Mouse (Mus musculus): ENCODE results near the gene Arpc1a.

The Arpc1a gene

DNA sequence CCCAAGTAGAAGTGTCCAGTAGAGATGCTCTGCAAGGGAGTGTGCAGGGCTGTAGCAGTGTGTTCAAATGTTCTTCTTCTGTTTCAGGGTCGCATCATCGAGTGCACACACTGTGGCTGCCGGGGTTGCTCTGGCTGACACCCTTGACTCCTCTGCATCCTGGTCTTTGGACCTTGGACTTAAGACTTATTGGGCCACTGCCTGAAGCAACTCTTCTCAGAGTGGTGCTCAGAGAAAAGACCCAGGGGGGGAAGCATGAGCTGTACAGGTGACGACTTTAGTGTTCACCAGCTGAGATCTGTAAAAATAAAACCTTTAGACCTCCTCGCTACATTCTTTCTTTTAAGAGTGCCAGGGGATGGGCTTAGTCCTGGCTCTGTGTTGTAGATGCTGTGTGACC, 64.1 kb downstream of the Arpc1a start:
- DNase-seq, result no peak

DNA sequence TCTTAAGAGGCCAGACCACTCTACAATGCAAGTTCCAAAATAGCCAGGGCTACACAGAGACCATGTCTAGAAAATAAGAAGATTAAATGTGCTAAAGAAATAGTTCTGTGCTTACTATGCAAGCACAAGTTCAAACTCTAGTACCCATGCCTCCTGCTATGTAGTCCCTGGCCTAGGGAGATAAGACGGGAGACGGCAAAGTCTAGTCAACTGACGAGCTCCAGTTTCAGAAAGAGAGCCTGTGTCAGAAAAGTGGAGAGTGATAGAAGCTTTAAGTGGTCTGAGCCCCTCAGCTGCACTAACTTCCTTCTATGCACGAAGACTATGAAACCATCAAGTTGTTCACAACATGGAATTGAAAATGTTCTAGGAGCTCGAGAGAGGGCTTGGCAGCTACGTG, 65.7 kb downstream of the Arpc1a start:
- DNase-seq, result no peak

DNA sequence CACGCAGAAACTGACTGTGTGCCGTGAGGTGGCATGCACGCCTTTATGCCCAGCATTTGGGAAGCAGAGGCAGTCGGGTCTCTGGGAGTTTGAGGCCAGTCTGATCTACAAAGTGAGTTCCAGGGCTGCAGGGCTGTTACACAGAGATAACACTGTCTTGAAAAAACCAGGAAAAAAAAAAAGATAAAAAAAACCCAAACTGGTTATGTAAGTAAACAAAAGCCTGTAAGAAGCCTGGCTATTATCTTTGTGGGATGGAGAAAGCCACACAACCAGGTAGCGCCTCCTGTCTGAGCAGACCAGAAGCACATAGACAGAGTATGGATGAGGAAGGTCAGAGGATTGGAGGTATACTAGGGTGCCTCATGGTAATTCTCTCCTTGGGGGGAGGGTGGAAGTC, 69.1 kb downstream of the Arpc1a start:
- DNase-seq, result no peak
